Mouse (Mus musculus) splenic B cell, adult 2 months (primary cell): ENCODE measurements around the gene C1qtnf6.

Experiments
- DNase-seq: peaks from one replicate; pipeline ENCODE4 v3.0.0-alpha.2; 2011; ENCODE audit warnings: low read depth, low spot score
- H3K27me3 ChIP-seq: 2 replicates; pipeline ENCODE4 v1.6.1; 2012; ENCODE audit warnings: mild to moderate bottlenecking, low read length, moderate library complexity, mixed read lengths; ENCODE audit not compliant: control insufficient read depth, poor library complexity, insufficient read depth, severe bottlenecking
- H3K36me3 ChIP-seq: 2 replicates; pipeline ENCODE4 v1.6.1; 2012; ENCODE audit warnings: mild to moderate bottlenecking, low read length, moderate library complexity, mixed read lengths; ENCODE audit not compliant: control insufficient read depth, poor library complexity, insufficient read depth, severe bottlenecking

The C1qtnf6 gene

DNA sequence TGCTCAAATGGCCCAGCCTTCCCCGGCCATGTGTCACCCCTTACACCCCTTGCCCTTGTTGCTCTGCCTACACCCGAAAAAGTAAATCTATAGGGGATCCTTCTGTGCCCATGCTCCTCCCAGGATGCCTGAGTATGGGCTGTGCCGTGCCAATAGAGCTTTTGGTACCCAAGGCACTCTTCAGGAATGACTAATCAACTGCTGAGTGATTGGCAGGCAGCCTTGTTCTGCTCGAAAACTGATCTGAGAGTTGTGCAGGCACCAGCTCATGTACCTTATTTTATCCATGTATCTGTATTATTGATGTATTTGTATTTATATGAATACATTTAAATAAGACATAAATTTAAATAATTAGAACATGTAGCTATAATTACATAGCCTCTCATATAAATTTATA lies 44.1 kb downstream of the C1qtnf6 start:
- DNase-seq = no peak

DNA sequence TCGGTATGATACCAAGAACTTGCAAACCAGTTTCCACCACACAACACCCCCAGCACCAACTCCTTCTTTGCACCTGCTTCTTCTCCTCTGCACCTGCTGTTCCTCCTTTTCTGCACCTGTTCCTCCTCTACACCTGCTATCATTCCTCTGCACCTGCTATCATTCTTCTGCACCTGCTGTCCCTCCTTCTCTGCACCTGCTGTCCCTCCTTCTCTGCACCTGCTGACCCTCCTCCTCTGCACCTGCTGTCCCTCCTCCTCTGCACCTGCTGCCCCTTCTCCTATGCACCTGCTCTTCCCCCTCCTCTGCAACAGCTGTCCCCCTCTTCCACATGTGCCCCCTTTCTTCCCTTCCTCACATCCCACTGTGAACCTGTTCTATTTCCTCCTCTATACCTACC lies 44.7 kb downstream of the C1qtnf6 start:
- H3K36me3 ChIP-seq = no peaks in the 10 kb centered on the region
- DNase-seq = no peak
- H3K27me3 ChIP-seq = no peaks in the 10 kb centered on the region

More for the DNA sequence above, 44.1 kb downstream of the C1qtnf6 start:
- H3K27me3 ChIP-seq = no peaks in the 10 kb centered on the region
- H3K36me3 ChIP-seq = no peaks in the 10 kb centered on the region

- no peak for DNase-seq
- Histone ChIP-seq H3K36me3 (no peaks in the 10 kb centered on the region), H3K27me3 (no peaks in the 10 kb centered on the region)
Measured at GRCm38 (mm10) chr15:78483311-78483710, 47.9 kb downstream of the C1qtnf6 start.

- Histone ChIP-seq H3K36me3 (no peaks in the 10 kb centered on the region), H3K27me3 (no peaks in the 10 kb centered on the region)
- no peak for DNase-seq
Measured at GRCm38 (mm10) chr15:78482518-78482917, 48.7 kb downstream of the C1qtnf6 start.

GRCm38 (mm10) chr15:78481448-78482000 lies 49.7 kb downstream of the C1qtnf6 start:
- DNase-seq = no peak

GRCm38 (mm10) chr15:78480991-78481390 lies 50.2 kb downstream of the C1qtnf6 start:
- no peak for DNase-seq
- Histone ChIP-seq H3K27me3 (no peaks in the 10 kb centered on the region), H3K36me3 (no peaks in the 10 kb centered on the region)

More at GRCm38 (mm10) chr15:78481448-78482000, 49.7 kb downstream of the C1qtnf6 start:
- no peaks in the 10 kb centered on the region for H3K27me3 ChIP-seq
- H3K36me3 ChIP-seq = no peaks in the 10 kb centered on the region

- H3K27me3 ChIP-seq = no peaks in the 10 kb centered on the region
- peak; percentile 10 for DNase-seq
- H3K36me3 ChIP-seq = no peaks in the 10 kb centered on the region
Measured at GRCm38 (mm10) chr15:78480111-78480510, 51.1 kb downstream of the C1qtnf6 start.

DNA sequence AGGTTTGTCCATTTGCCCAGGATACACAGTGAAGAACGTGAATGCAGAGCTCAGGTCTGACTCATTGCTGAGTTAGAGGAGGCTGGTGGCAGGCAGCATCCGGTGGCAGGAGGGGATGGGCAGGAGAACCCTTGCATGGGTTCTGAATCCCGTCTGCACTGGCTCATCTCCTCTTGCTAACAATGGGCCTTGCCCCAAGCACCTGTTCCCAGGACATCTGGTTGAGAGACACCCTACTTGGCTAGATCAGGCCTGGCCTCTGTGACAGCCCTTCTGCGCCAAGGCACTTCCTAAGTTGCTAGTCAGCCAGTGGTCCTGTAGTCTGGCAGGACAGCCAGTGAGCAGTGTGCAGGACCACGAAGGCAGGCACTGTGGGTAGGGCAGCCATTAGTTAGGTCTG lies 51.7 kb downstream of the C1qtnf6 start:
- Histone ChIP-seq H3K27me3 (no peaks in the 10 kb centered on the region), H3K36me3 (no peaks in the 10 kb centered on the region)
- DNase-seq = no peak

DNA sequence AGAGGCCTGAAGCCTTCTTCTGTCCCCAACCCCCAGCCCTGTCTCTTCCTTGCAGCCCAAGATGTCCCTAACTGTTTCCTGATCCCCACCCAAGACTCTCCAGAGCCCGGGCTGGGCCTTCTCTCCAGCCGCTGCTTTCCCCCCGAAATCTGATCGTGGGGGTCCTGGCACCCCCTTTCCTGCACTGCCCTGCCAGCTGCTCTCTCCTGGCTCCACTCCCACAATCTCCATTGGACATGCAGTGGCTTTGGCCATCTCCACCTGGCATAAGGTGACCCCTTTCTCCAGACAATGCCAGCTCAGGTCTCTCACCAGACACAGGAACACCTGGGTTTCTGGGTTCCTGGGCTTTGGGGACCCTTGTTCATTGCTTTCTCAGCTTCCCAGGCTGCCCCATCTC lies 53.1 kb downstream of the C1qtnf6 start:
- DNase-seq = no peak
- H3K36me3 ChIP-seq = no peaks in the 10 kb centered on the region

DNA sequence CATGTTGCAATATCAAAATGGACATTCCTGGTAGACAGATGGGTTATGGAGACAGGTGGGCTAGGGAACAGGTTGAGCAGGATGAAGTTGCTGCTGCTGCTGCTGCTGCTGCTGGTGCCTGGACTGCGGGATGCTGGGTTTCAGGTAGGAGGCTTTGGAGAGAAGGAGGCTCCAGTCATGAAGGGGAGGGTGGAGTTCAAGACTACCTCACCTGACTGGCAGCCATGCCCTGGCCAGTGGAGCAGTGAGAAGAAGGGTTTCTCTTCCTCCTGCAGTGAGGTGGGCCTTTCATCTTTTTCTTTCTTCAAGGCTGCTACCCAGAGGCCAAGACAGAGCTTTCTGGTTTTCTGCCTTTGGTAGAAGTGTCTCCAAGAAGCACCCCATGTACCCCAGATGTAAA lies 54.3 kb downstream of the C1qtnf6 start:
- no peaks in the 10 kb centered on the region for H3K27me3 ChIP-seq
- no peaks in the 10 kb centered on the region for H3K36me3 ChIP-seq
- DNase-seq = peak; percentile 41

More for the DNA sequence above, 53.1 kb downstream of the C1qtnf6 start:
- no peaks in the 10 kb centered on the region for H3K27me3 ChIP-seq

- H3K36me3 ChIP-seq = no peaks in the 10 kb centered on the region
- H3K27me3 ChIP-seq = no peaks in the 10 kb centered on the region
- peak; percentile 50 for DNase-seq
Measured at GRCm38 (mm10) chr15:78475604-78476031, 55.6 kb downstream of the C1qtnf6 start.

- no peaks in the 10 kb centered on the region for H3K36me3 ChIP-seq
- no peak for DNase-seq
Measured at GRCm38 (mm10) chr15:78473442-78473841, 57.8 kb downstream of the C1qtnf6 start.

More at GRCm38 (mm10) chr15:78473442-78473841, 57.8 kb downstream of the C1qtnf6 start:
- H3K27me3 ChIP-seq = no peaks in the 10 kb centered on the region
